Mouse (Mus musculus) stomach, adult 2 months (tissue): ENCODE results near the gene Olfr1173. TPM values are rescaled to one million over a fixed set of nuclear protein-coding genes. Genes with fewer than 3 reads are reported as not detected.

Source experiments
- polyA plus RNA-seq: library from polyadenylated mRNA; depleted of rRNA; stranded (reverse); fragments of >200 nt; gene quantifications from 2 replicates; pipeline ENCODE4 v1.2.3, GENCODE M21; 2012; rRNA removed

Gene Olfr1173
- not detected in 2 replicates for polyA plus RNA-seq

GRCm38 (mm10) chr2:88279775-88280174 is at the start of gene Olfr1173:
TSS of gene Olfr1173 (minus strand) at chr2:88279875.

GRCm38 (mm10) chr2:88327115-88327514 is 47.4 kb upstream of the Olfr1173 start, which contains the start of gene Olfr1175-ps:
TSS of gene Olfr1175-ps (minus strand) at chr2:88327215.

GRCm38 (mm10) chr2:88315035-88315434 is 35.4 kb upstream of the Olfr1173 start, which contains the start of gene Olfr1174-ps:
TSS of gene Olfr1174-ps (minus strand) at chr2:88315135.

GRCm38 (mm10) chr2:88228234-88228633 is 51.4 kb downstream of the Olfr1173 start, which contains the start of gene Olfr1170:
TSS of gene Olfr1170 (minus strand) at chr2:88228334.

Other genes with a start within 250 kb of the Olfr1173 start
- gene Olfr73, start 242.2 kb downstream of the Olfr1173 start, polyA plus RNA-seq, result not detected in 2 replicates
- not detected in 2 replicates for gene Olfr1162, start 228.7 kb downstream of the Olfr1173 start, polyA plus RNA-seq
- not detected in 2 replicates for gene Olfr1163, start 208.0 kb downstream of the Olfr1173 start, polyA plus RNA-seq
- not detected in 2 replicates for gene Olfr1164, start 185.9 kb downstream of the Olfr1173 start, polyA plus RNA-seq
- not detected in 2 replicates for gene Olfr1166, start 151.6 kb downstream of the Olfr1173 start, polyA plus RNA-seq
- gene Olfr1167, start 124.7 kb downstream of the Olfr1173 start, polyA plus RNA-seq, result not detected in 2 replicates
- gene Olfr1168, start 98.0 kb downstream of the Olfr1173 start, polyA plus RNA-seq, result not detected in 2 replicates
- not detected in 2 replicates for gene Olfr1170, start 51.5 kb downstream of the Olfr1173 start, polyA plus RNA-seq
- not detected in 2 replicates for gene Olfr1174-ps, start 35.3 kb upstream of the Olfr1173 start, polyA plus RNA-seq
- not detected in 2 replicates for gene Olfr1175-ps, start 47.3 kb upstream of the Olfr1173 start, polyA plus RNA-seq
- gene Olfr1176, start 56.8 kb upstream of the Olfr1173 start, polyA plus RNA-seq, result not detected in 2 replicates
- gene Olfr1177-ps, start 66.6 kb upstream of the Olfr1173 start, polyA plus RNA-seq, result not detected in 2 replicates
- gene Olfr1178, start 107.2 kb upstream of the Olfr1173 start, polyA plus RNA-seq, result not detected in 2 replicates
- not detected in 2 replicates for gene Olfr1179, start 126.6 kb upstream of the Olfr1173 start, polyA plus RNA-seq
- gene Olfr1180, start 139.3 kb upstream of the Olfr1173 start, polyA plus RNA-seq, result not detected in 2 replicates
- not detected in 2 replicates for gene Olfr1181, start 146.3 kb upstream of the Olfr1173 start, polyA plus RNA-seq
- gene Gm13757, start 169.3 kb upstream of the Olfr1173 start, polyA plus RNA-seq, result not detected in 2 replicates
- not detected in 2 replicates for gene Olfr1183, start 175.0 kb upstream of the Olfr1173 start, polyA plus RNA-seq
- not detected in 2 replicates for gene Olfr1184, start 203.7 kb upstream of the Olfr1173 start, polyA plus RNA-seq
- not detected in 2 replicates for gene Olfr1185-ps1, start 213.4 kb upstream of the Olfr1173 start, polyA plus RNA-seq
- not detected in 2 replicates for gene Olfr1186, start 238.7 kb upstream of the Olfr1173 start, polyA plus RNA-seq